Mouse (Mus musculus) heart, postnatal 0 days (tissue): ENCODE measurements around the gene Serpine1. TPM values are rescaled to one million over a fixed set of nuclear protein-coding genes. Genes with fewer than 3 reads are reported as not detected.

Source experiments
- ATAC-seq: fragments of 200-750 bp; cut with Nextera tagmentation; 2 replicates; pipeline ENCODE4 v1.8.0; 2017; ENCODE audit warnings: low read depth, moderate number of reproducible peaks, moderate library complexity; ENCODE audit not compliant: insufficient read depth
- DNase-seq: peaks from one replicate; pipeline ENCODE4 v3.0.0-alpha.2; 2016; ENCODE audit warnings: low spot score
- H3K27ac ChIP-seq: fragments of 300-500 bp; sonication (generic); 2 replicates; pipeline ENCODE4 v1.5.1; 2014; ENCODE audit warnings: low read depth, mild to moderate bottlenecking
- H3K27me3 ChIP-seq: fragments of 300-500 bp; sonication (generic); 2 replicates; pipeline ENCODE4 v1.6.1; 2014; ENCODE audit warnings: low read length, mixed read lengths; ENCODE audit not compliant: control insufficient read depth, insufficient read depth
- H3K36me3 ChIP-seq: fragments of 300-500 bp; sonication (generic); replicated peaks from 2 replicates; pipeline ENCODE4 v1.6.1; 2014; ENCODE audit warnings: low read length, mixed read lengths; ENCODE audit not compliant: control insufficient read depth, insufficient read depth
- H3K4me1 ChIP-seq: fragments of 300-500 bp; sonication (generic); 2 replicates; pipeline ENCODE4 v1.6.1; 2014; ENCODE audit warnings: antibody characterized with exemption; ENCODE audit not compliant: control insufficient read depth, insufficient read depth
- H3K4me2 ChIP-seq: fragments of 300-500 bp; sonication (generic); 2 replicates; pipeline ENCODE4 v1.6.1; 2014; ENCODE audit warnings: low read depth, mild to moderate bottlenecking, low read length, moderate library complexity
- H3K4me3 ChIP-seq: fragments of 300-500 bp; sonication (generic); 2 replicates; pipeline ENCODE4 v1.5.1; 2014; ENCODE audit warnings: low read depth, low read length
- H3K9ac ChIP-seq: fragments of 300-500 bp; sonication (generic); replicated peaks from 2 replicates; pipeline ENCODE4 v1.6.1; 2014; ENCODE audit warnings: low read depth, low read length, mixed read lengths
- H3K9me3 ChIP-seq: fragments of 300-500 bp; sonication (generic); replicated peaks from 2 replicates; pipeline ENCODE4 v1.6.1; 2016; ENCODE audit warnings: low read length; ENCODE audit not compliant: control insufficient read depth
- CTCF ChIP-seq: IDR thresholded peaks from 2 replicates; pipeline ENCODE4 v1.5.1; 2016; ENCODE audit warnings: antibody characterized with exemption, control low read depth, low read depth
- EP300 ChIP-seq: IDR thresholded peaks from 2 replicates; pipeline ENCODE4 v1.6.1; 2016; ENCODE audit warnings: antibody characterized with exemption, low read depth
- WGBS: fragments of 180-500 bp; shearing (Covaris S2); extraction: QIAGEN DNeasy Blood & Tissue Kit; methylation state at CpG from one replicate; pipeline ENCODE4 v1.1.7; 2014; 5-methylcytosine and 5-hydroxymethylcytosine counted together
- polyA plus RNA-seq: library from polyadenylated mRNA; unstranded; fragments of >200 nt; fragmentation: Nextera tagmentation; extraction: Ambion mirVana; gene quantifications from 2 replicates; pipeline ENCODE4 v1.2.1, GENCODE M21; 2015
- total RNA-seq: library from RNA; depleted of rRNA; stranded (reverse); fragments of >200 nt; gene quantifications from 2 replicates; pipeline ENCODE4 v1.2.3, GENCODE M21; 2014; ENCODE audit warnings: low replicate concordance

The Serpine1 gene
- total and polyA plus RNA-seq, 2 experiments from 2014 or later = 0.93 to 19.1 TPM

GRCm38 (mm10) chr5:137076191-137076930 is 4.3 kb upstream of the Serpine1 start:
- H3K9ac ChIP-seq = peak overlapping the region; percentile 24; the same call in 1 of the 2 replicates
- peak; percentile 86 for DNase-seq

GRCm38 (mm10) chr5:137075726-137076125 is 3.7 kb upstream of the Serpine1 start:
- Histone ChIP-seq H3K9ac (peak overlapping the region; percentile 24; the same call in 1 of the 2 replicates), H3K36me3 (no peaks in the 10 kb centered on the region), H3K9me3 (no peaks in the 10 kb centered on the region), H3K4me2 (no peak overlapping the region), H3K4me3 (no peak overlapping the region), H3K27ac (peak overlapping the region; percentile 92), H3K27me3 (no peaks in the 10 kb centered on the region), H3K4me1 (peaks cover 55% of the 10 kb centered on the region)
- WGBS = 43% methylated on average over 6 of the region's 6 CpGs
- DNase-seq (no peak), ATAC-seq (no peak)
- no peak for TF ChIP-seq EP300
- TF ChIP-seq CTCF = no peak

More at GRCm38 (mm10) chr5:137076191-137076930, 4.3 kb upstream of the Serpine1 start:
- Histone ChIP-seq H3K27ac (peak overlapping the region; percentile 92), H3K4me3 (no peak overlapping the region), H3K4me1 (peaks cover 55% of the 10 kb centered on the region), H3K36me3 (no peaks in the 10 kb centered on the region), H3K27me3 (no peaks in the 10 kb centered on the region), H3K9me3 (no peaks in the 10 kb centered on the region), H3K4me2 (no peak overlapping the region)
- TF ChIP-seq CTCF = no peak
- no peak for TF ChIP-seq EP300
- WGBS = 9% methylated on average over 11 of the region's 12 CpGs
- peak; percentile 64 for ATAC-seq

GRCm38 (mm10) chr5:137074191-137074651 is 2.2 kb upstream of the Serpine1 start:
- Histone ChIP-seq H3K9ac (no peak overlapping the region), H3K4me2 (no peak overlapping the region)

GRCm38 (mm10) chr5:137073141-137073540 is 1.1 kb upstream of the Serpine1 start:
- Histone ChIP-seq H3K27me3 (no peaks in the 10 kb centered on the region), H3K9ac (no peak overlapping the region), H3K9me3 (no peaks in the 10 kb centered on the region), H3K4me2 (no peak overlapping the region), H3K4me1 (peaks cover 45% of the 10 kb centered on the region), H3K27ac (peak overlapping the region; percentile 91), H3K4me3 (no peak overlapping the region), H3K36me3 (no peaks in the 10 kb centered on the region)
- WGBS = 92% methylated on average over 8 of the region's 8 CpGs
- no peak for ATAC-seq
- no peak for DNase-seq
- no peak for TF ChIP-seq EP300

More at GRCm38 (mm10) chr5:137074191-137074651, 2.2 kb upstream of the Serpine1 start:
- 43% methylated on average over 6 of the region's 6 CpGs for WGBS
- Histone ChIP-seq H3K27me3 (no peaks in the 10 kb centered on the region), H3K9me3 (no peaks in the 10 kb centered on the region), H3K36me3 (no peaks in the 10 kb centered on the region), H3K4me3 (no peak overlapping the region), H3K27ac (peak overlapping the region; percentile 56), H3K4me1 (peaks cover 55% of the 10 kb centered on the region)
- no peak for TF ChIP-seq EP300
- no peak for TF ChIP-seq CTCF
- DNase-seq (peak; percentile 36), ATAC-seq (no peak)

GRCm38 (mm10) chr5:137070881-137071605 is 1.0 kb downstream of the Serpine1 start:
- no peak overlapping the region for H3K9ac ChIP-seq
- ATAC-seq = no peak
- 77% methylated on average over 19 of the region's 19 CpGs for WGBS
- H3K36me3 ChIP-seq = peaks cover 7% of the 10 kb centered on the region; the same call in 1 of the 2 replicates
- no peaks in the 10 kb centered on the region for H3K9me3 ChIP-seq
- no peak overlapping the region for H3K27ac ChIP-seq
- H3K4me1 ChIP-seq = peaks cover 32% of the 10 kb centered on the region
- no peaks in the 10 kb centered on the region for H3K27me3 ChIP-seq
- peak overlapping the region; percentile 56 for H3K4me2 ChIP-seq
- no peak for TF ChIP-seq EP300
- TF ChIP-seq CTCF = no peak
- no peak for DNase-seq
- H3K4me3 ChIP-seq = peak overlapping the region; percentile 38
